Mouse (Mus musculus): ENCODE data around the gene Ap1s1. TPM values are rescaled to one million over a fixed set of nuclear protein-coding genes. Genes with fewer than 3 reads are reported as not detected.
A peak's percentile ranks its signal among the peaks of the same experiment; 100 is the strongest.

Gene Ap1s1
- polyA plus RNA-seq, 1 experiment: 16.2 TPM

DNA sequence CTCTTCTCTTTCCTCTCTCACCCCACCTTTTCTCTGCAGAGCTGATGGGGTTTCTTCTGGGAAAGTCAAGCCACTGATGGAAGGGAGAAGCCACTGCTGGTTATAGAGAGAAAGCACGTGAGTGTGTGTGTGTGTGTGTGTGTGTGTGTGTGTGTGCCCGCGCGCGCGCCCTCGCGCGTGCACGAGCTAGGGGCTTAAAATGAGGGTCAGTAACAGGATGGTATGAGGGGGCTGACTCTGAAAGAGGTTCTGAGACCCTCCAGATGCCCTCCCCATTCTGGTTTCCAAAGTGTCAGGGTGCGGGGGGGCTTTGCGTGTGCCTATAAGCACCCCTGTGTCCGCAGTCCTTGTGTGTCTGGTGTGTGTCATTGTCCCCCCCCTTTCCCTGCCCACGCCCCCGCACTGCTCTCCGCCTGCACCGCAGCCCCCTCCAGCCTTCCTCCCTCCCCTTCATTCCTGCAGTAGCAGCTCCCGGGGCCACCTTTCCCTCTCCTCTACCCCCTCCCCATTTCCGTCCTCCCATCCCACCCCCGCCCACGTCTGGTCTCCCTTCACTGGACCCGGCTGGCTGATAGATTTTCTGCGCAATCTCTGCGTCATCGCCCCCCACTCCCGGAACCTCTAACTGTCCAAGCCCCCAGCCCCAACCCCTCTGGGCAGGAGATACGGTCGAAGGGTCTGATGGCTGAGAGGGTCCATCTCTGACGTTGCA is 17.2 kb downstream of the Ap1s1 start:
- H3K27ac ChIP-seq (ENCODE audit: insufficient read depth, low read length): no peak overlapping the region
- H3K27me3 ChIP-seq (ENCODE audit: control insufficient read depth, insufficient read depth, low read length): peaks cover 23% of the 10 kb centered on the region
- no peak for DNase-seq (ENCODE audit: low read depth in 1 of 2, low spot score in 2 of 2)
- no peaks in the 10 kb centered on the region for H3K36me3 ChIP-seq (ENCODE audit: control insufficient read depth, insufficient read depth, low read length)
- H3K4me1 ChIP-seq (ENCODE audit: control insufficient read depth, insufficient read depth, insufficient read length): peaks cover 28% of the 10 kb centered on the region
- 8% methylated on average over 28 of the region's 29 CpGs for WGBS
- no peak overlapping the region for H3K4me3 ChIP-seq (ENCODE audit: extremely low read depth, insufficient read depth, insufficient read length)
- TF ChIP-seq CTCF (IDR thresholded peaks at IDR 0.05; ENCODE audit: extremely low read depth, insufficient read depth, insufficient read length, insufficient replicate concordance): no peak
- TF ChIP-seq POLR2A (IDR thresholded peaks at IDR 0.05; ENCODE audit: low read depth, low read length): no peak

DNA sequence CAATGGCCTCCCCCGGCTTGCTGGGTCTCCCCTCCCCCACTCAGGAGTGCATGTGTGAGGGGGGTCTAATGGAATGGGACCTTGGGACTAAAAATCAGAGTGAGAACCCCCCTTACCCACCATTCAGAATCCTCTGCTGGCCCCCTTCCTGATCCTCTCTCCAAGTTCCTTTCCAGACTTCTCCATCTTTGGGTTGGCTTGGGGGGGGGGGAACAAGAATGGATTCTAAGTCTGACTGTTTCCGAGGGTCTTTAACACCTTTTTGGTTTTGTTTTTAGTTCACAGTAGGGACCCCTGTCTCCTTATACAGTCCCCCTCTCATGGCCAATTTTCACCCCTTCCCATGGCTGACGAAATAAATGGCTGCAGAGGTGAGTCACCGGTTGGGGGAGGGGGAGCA is 19.8 kb downstream of the Ap1s1 start, which contains the start of gene Vgf:
Gene Vgf (plus strand): TSS at position 301 of the 400 bp plus-strand sequence.
- no peaks in the 10 kb centered on the region for H3K36me3 ChIP-seq (ENCODE audit: control insufficient read depth, insufficient read depth, low read length)
- no peak within 1 kb of the TSS for H3K4me3 ChIP-seq (ENCODE audit: extremely low read depth, insufficient read depth, insufficient read length)
- TF ChIP-seq CTCF (IDR thresholded peaks at IDR 0.05; ENCODE audit: extremely low read depth, insufficient read depth, insufficient read length, insufficient replicate concordance): no peak
- no peak for TF ChIP-seq POLR2A (IDR thresholded peaks at IDR 0.05; ENCODE audit: low read depth, low read length)
- peaks cover 14% of the 10 kb centered on the region for H3K27me3 ChIP-seq (ENCODE audit: control insufficient read depth, insufficient read depth, low read length)
- no peak within 1 kb of the TSS for H3K27ac ChIP-seq (ENCODE audit: insufficient read depth, low read length)
- DNase-seq (ENCODE audit: low read depth in 1 of 2, low spot score in 2 of 2): no peak
- H3K4me1 ChIP-seq (ENCODE audit: control insufficient read depth, insufficient read depth, insufficient read length): peaks cover 10% of the 10 kb centered on the region
- 18% methylated on average over 4 of the region's 4 CpGs for WGBS

DNA sequence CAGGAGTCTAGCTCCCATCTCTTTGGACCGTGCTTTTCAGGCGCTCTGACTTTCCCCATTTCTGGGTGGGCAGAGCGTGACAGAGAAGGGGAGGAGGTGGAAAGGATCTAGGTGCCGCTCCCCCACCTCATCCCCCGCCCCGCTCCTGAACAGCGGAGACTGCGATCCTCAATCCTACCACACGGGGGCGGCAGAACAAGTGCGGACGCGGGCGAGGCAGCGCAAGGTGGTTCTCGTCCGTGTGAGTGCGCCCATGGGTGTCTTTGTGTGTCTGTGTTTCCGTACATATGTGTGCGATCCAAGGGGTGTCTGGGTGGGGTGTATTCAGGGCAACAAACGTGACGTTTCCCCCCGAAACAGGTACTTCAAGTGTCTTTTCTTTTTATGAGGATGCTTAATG is 20.8 kb downstream of the Ap1s1 start:
- peak; percentile 36 to 71 for DNase-seq (ENCODE audit: low read depth in 1 of 2, low spot score in 2 of 2)
- no peak overlapping the region for H3K4me3 ChIP-seq (ENCODE audit: extremely low read depth, insufficient read depth, insufficient read length)
- H3K27me3 ChIP-seq (ENCODE audit: control insufficient read depth, insufficient read depth, low read length): peaks cover 5% of the 10 kb centered on the region
- no peaks in the 10 kb centered on the region for H3K36me3 ChIP-seq (ENCODE audit: control insufficient read depth, insufficient read depth, low read length)
- under 1% methylated on average over 23 of the region's 23 CpGs for WGBS
- H3K4me1 ChIP-seq (ENCODE audit: control insufficient read depth, insufficient read depth, insufficient read length): peaks cover 3% of the 10 kb centered on the region; the same call in 1 of the 2 replicates
- no peak overlapping the region for H3K27ac ChIP-seq (ENCODE audit: insufficient read depth, low read length)
- peak; percentile 98 for TF ChIP-seq CTCF (IDR thresholded peaks at IDR 0.05; ENCODE audit: extremely low read depth, insufficient read depth, insufficient read length, insufficient replicate concordance)
- no peak for TF ChIP-seq POLR2A (IDR thresholded peaks at IDR 0.05; ENCODE audit: low read depth, low read length)

DNA sequence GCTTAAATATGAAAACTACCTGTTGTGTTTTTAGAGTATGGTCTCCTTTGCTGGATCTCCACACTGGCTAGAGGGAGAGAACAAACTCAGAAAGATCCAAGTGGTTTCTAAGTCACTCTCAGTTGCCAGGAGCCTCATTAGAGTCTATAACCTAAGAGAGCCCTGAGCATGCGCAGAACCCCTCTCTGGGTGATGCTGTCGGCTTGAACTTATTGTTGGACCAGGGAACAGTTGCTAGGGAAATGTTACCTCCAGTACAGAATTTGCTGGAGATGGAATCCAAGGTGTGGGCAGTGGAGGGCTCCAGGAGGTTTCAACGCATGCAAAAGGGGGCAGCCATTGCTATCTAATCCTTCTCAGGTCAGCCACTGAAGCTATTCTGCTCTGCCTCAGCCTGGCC is 21.6 kb downstream of the Ap1s1 start:
- TF ChIP-seq POLR2A (IDR thresholded peaks at IDR 0.05; ENCODE audit: low read depth, low read length): no peak
- no peak for TF ChIP-seq CTCF (IDR thresholded peaks at IDR 0.05; ENCODE audit: extremely low read depth, insufficient read depth, insufficient read length, insufficient replicate concordance)

DNA sequence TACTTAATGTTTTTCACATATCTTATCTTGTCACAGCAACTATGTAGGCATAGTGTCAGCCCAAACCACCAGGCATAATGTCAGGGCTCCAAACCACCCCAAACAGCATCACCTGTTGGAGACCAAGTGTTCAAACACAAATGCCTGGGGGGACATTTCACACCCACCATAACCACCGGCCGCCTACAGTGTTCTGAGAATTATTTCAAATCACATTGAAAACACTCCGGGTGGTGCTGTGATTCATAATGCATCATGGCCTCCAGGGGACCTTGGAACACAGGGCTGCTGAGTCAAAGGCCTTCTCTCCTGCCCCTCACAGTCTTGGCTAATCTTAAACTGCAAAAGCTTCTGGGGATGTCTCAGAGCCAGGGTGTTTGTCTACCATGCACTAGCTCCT is 30.0 kb downstream of the Ap1s1 start:
- no peak for DNase-seq (ENCODE audit: low read depth in 1 of 2, low spot score in 2 of 2)
- TF ChIP-seq POLR2A (IDR thresholded peaks at IDR 0.05; ENCODE audit: low read depth, low read length) (no peak), CTCF (IDR thresholded peaks at IDR 0.05; ENCODE audit: extremely low read depth, insufficient read depth, insufficient read length, insufficient replicate concordance) (no peak)
- Histone ChIP-seq H3K4me1 (ENCODE audit: control insufficient read depth, insufficient read depth, insufficient read length) (no peaks in the 10 kb centered on the region), H3K4me3 (ENCODE audit: extremely low read depth, insufficient read depth, insufficient read length) (no peak overlapping the region), H3K36me3 (ENCODE audit: control insufficient read depth, insufficient read depth, low read length) (no peaks in the 10 kb centered on the region), H3K27ac (ENCODE audit: insufficient read depth, low read length) (no peak overlapping the region), H3K27me3 (ENCODE audit: control insufficient read depth, insufficient read depth, low read length) (no peaks in the 10 kb centered on the region)
- WGBS: 88% methylated on average over 3 of the region's 3 CpGs

More for the DNA sequence above, 21.6 kb downstream of the Ap1s1 start:
- WGBS: 50% methylated on average over 3 of the region's 3 CpGs
- Histone ChIP-seq H3K27ac (ENCODE audit: insufficient read depth, low read length) (no peak overlapping the region), H3K27me3 (ENCODE audit: control insufficient read depth, insufficient read depth, low read length) (peaks cover 5% of the 10 kb centered on the region), H3K4me3 (ENCODE audit: extremely low read depth, insufficient read depth, insufficient read length) (no peak overlapping the region), H3K4me1 (ENCODE audit: control insufficient read depth, insufficient read depth, insufficient read length) (no peaks in the 10 kb centered on the region), H3K36me3 (ENCODE audit: control insufficient read depth, insufficient read depth, low read length) (no peaks in the 10 kb centered on the region)
- no peak for DNase-seq (ENCODE audit: low read depth in 1 of 2, low spot score in 2 of 2)

DNA sequence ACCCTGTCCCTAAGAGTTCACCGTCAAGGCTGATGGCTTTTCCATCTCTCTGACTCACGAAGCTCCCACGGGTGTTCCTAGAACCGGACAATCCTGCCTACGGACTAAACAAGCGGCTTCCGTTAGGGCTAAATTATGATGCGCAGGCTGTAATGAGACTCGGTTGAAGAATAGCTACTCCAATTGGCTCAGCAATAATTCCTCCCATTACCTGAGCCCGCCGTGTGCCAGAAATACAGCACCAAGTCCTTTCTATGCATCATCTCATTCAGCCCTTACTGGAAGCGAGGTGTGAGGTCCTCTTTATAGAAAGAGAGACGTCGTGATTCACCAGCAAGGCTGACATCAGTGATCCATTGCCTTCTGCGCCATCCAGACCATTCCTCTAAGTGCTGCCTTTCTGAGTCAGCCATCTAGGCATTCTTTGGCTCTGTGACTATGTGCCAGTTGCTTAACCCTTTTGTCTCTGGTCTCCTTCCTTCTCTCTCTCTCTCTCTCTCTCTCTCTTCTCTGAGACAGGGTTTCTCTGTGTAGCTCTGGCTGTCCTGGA is 33.5 kb downstream of the Ap1s1 start:
- no peak for DNase-seq (ENCODE audit: low read depth in 1 of 2, low spot score in 2 of 2)
- 79% methylated on average over 15 of the region's 15 CpGs for WGBS
- TF ChIP-seq POLR2A (IDR thresholded peaks at IDR 0.05; ENCODE audit: low read depth, low read length) (no peak), CTCF (IDR thresholded peaks at IDR 0.05; ENCODE audit: extremely low read depth, insufficient read depth, insufficient read length, insufficient replicate concordance) (no peak)
- Histone ChIP-seq H3K27me3 (ENCODE audit: control insufficient read depth, insufficient read depth, low read length) (no peaks in the 10 kb centered on the region), H3K4me1 (ENCODE audit: control insufficient read depth, insufficient read depth, insufficient read length) (no peaks in the 10 kb centered on the region), H3K27ac (ENCODE audit: insufficient read depth, low read length) (no peak overlapping the region), H3K4me3 (ENCODE audit: extremely low read depth, insufficient read depth, insufficient read length) (no peak overlapping the region), H3K36me3 (ENCODE audit: control insufficient read depth, insufficient read depth, low read length) (no peaks in the 10 kb centered on the region)

DNA sequence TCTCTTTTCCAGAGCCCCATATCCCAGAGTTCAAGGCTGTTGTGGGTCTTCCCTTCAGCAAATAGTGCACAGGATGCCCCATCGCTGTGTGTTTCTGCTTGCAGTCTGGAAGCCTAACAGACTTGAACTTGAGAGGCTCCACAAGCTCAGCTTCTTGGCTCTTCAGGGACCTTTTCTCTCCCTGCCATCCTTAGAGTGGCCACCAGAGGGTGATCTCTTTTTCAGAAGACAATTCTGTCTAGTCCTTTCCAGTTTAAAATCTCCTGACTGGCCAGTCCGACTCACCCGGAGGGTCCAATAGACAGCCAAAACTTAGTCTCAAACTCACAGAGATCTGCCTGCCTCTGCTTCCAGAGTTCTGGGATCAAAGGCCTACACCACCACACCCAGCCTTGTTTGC is 35.9 kb downstream of the Ap1s1 start:
- Histone ChIP-seq H3K36me3 (ENCODE audit: control insufficient read depth, insufficient read depth, low read length) (no peaks in the 10 kb centered on the region), H3K27me3 (ENCODE audit: control insufficient read depth, insufficient read depth, low read length) (no peaks in the 10 kb centered on the region), H3K27ac (ENCODE audit: insufficient read depth, low read length) (no peak overlapping the region), H3K4me3 (ENCODE audit: extremely low read depth, insufficient read depth, insufficient read length) (no peak overlapping the region), H3K4me1 (ENCODE audit: control insufficient read depth, insufficient read depth, insufficient read length) (no peaks in the 10 kb centered on the region)
- 16% methylated on average over 3 of the region's 3 CpGs for WGBS
- DNase-seq (ENCODE audit: low read depth in 1 of 2, low spot score in 2 of 2): no peak
- TF ChIP-seq POLR2A (IDR thresholded peaks at IDR 0.05; ENCODE audit: low read depth, low read length) (no peak), CTCF (IDR thresholded peaks at IDR 0.05; ENCODE audit: extremely low read depth, insufficient read depth, insufficient read length, insufficient replicate concordance) (peak; percentile 20; the same call in 1 of the 2 replicates)

All from spleen, adult 2 months (tissue).